Mouse (Mus musculus): ENCODE data around the gene Gm19402. TPM values are rescaled to one million over a fixed set of nuclear protein-coding genes. Genes with fewer than 3 reads are reported as not detected.
"Not testable (repeated sequence)": the region's sequence is repeated elsewhere in the genome, so short reads cannot be mapped to it uniquely, and the experiment has no call there.

The Gm19402 gene
- polyA plus RNA-seq, 1 experiment from 2014 or later: not detected

- Histone ChIP-seq H3K27ac (ENCODE audit: low read length) (no peak overlapping the region), H3K9ac (ENCODE audit: low read depth, low read length) (no peak overlapping the region), H3K4me1 (ENCODE audit: control insufficient read depth, insufficient read depth, low read length) (no peaks in the 10 kb centered on the region), H3K4me3 (ENCODE audit: low read depth, low read length) (no peak overlapping the region), H3K4me2 (ENCODE audit: low read length) (no peak overlapping the region), H3K9me3 (replicated peaks; ENCODE audit: control insufficient read depth, low read length, poor library complexity, severe bottlenecking) (no peaks in the 10 kb centered on the region), H3K27me3 (ENCODE audit: control insufficient read depth, insufficient read depth, low read depth, low read length) (no peaks in the 10 kb centered on the region), H3K36me3 (ENCODE audit: control insufficient read depth, insufficient read depth, low read length) (no peaks in the 10 kb centered on the region)
- no peak for ATAC-seq
- WGBS: 75% methylated on average over 4 of the region's 4 CpGs
These were observed 23.2 kb upstream of the Gm19402 start for GRCm38 (mm10) chr10:77713734-77714133.

GRCm38 (mm10) chr10:77711157-77711556 is 20.6 kb upstream of the Gm19402 start, which contains the start of gene Gm10024:
Gene Gm10024 (plus strand): TSS chr10:77711457.
- H3K4me2 ChIP-seq (ENCODE audit: low read length); H3K27ac ChIP-seq (ENCODE audit: low read length); H3K4me1 ChIP-seq (ENCODE audit: control insufficient read depth, insufficient read depth, low read length); H3K9ac ChIP-seq (ENCODE audit: low read depth, low read length); H3K36me3 ChIP-seq (ENCODE audit: control insufficient read depth, insufficient read depth, low read length); H3K27me3 ChIP-seq (ENCODE audit: control insufficient read depth, insufficient read depth, low read depth, low read length); H3K4me3 ChIP-seq (ENCODE audit: low read depth, low read length); ATAC-seq; H3K9me3 ChIP-seq (replicated peaks; ENCODE audit: control insufficient read depth, low read length, poor library complexity, severe bottlenecking): not testable (repeated sequence)

- ATAC-seq: no peak
- no peak overlapping the region for H3K4me3 ChIP-seq (ENCODE audit: low read depth, low read length)
- H3K9me3 ChIP-seq (replicated peaks; ENCODE audit: control insufficient read depth, low read length, poor library complexity, severe bottlenecking): peaks cover 2% of the 10 kb centered on the region; the same call in 1 of the 2 replicates
- H3K9ac ChIP-seq (ENCODE audit: low read depth, low read length): no peak overlapping the region
- no peaks in the 10 kb centered on the region for H3K4me1 ChIP-seq (ENCODE audit: control insufficient read depth, insufficient read depth, low read length)
- H3K27me3 ChIP-seq (ENCODE audit: control insufficient read depth, insufficient read depth, low read depth, low read length): no peaks in the 10 kb centered on the region
- no peaks in the 10 kb centered on the region for H3K36me3 ChIP-seq (ENCODE audit: control insufficient read depth, insufficient read depth, low read length)
- no peak overlapping the region for H3K4me2 ChIP-seq (ENCODE audit: low read length)
- H3K27ac ChIP-seq (ENCODE audit: low read length): no peak overlapping the region
- 74% methylated on average over 3 of the region's 3 CpGs for WGBS
These were observed 19.3 kb upstream of the Gm19402 start for GRCm38 (mm10) chr10:77709831-77710230.

GRCm38 (mm10) chr10:77706326-77706725 is 15.8 kb upstream of the Gm19402 start, which contains the start of gene Gm10272:
Gene Gm10272 (plus strand): TSS chr10:77706626.
- WGBS: 92% methylated on average over 1 of the region's 1 CpGs
- H3K27ac ChIP-seq (ENCODE audit: low read length): no peak within 1 kb of the TSS
- H3K9me3 ChIP-seq (replicated peaks; ENCODE audit: control insufficient read depth, low read length, poor library complexity, severe bottlenecking): peaks cover 4% of the 10 kb centered on the region; the same call in 1 of the 2 replicates
- no peaks in the 10 kb centered on the region for H3K27me3 ChIP-seq (ENCODE audit: control insufficient read depth, insufficient read depth, low read depth, low read length)
- H3K4me2 ChIP-seq (ENCODE audit: low read length): no peak within 1 kb of the TSS
- no peak within 1 kb of the TSS for H3K4me3 ChIP-seq (ENCODE audit: low read depth, low read length)
- no peaks in the 10 kb centered on the region for H3K4me1 ChIP-seq (ENCODE audit: control insufficient read depth, insufficient read depth, low read length)
- H3K36me3 ChIP-seq (ENCODE audit: control insufficient read depth, insufficient read depth, low read length): no peaks in the 10 kb centered on the region
- ATAC-seq: no peak
- H3K9ac ChIP-seq (ENCODE audit: low read depth, low read length): no peak within 1 kb of the TSS

- no peaks in the 10 kb centered on the region for H3K27me3 ChIP-seq (ENCODE audit: control insufficient read depth, insufficient read depth, low read depth, low read length)
- no peak for ATAC-seq
- 45% methylated on average over 4 of the region's 4 CpGs for WGBS
- no peaks in the 10 kb centered on the region for H3K4me1 ChIP-seq (ENCODE audit: control insufficient read depth, insufficient read depth, low read length)
- H3K4me2 ChIP-seq (ENCODE audit: low read length): no peak within 1 kb of the TSS
- no peak within 1 kb of the TSS for H3K4me3 ChIP-seq (ENCODE audit: low read depth, low read length)
- no peaks in the 10 kb centered on the region; the same call in 1 of the 2 replicates for H3K9me3 ChIP-seq (replicated peaks; ENCODE audit: control insufficient read depth, low read length, poor library complexity, severe bottlenecking)
- no peak within 1 kb of the TSS for H3K27ac ChIP-seq (ENCODE audit: low read length)
- H3K9ac ChIP-seq (ENCODE audit: low read depth, low read length): no peak within 1 kb of the TSS
- no peaks in the 10 kb centered on the region for H3K36me3 ChIP-seq (ENCODE audit: control insufficient read depth, insufficient read depth, low read length)
These were observed 6.6 kb upstream of the Gm19402 start, which contains the start of gene Gm9508 for GRCm38 (mm10) chr10:77697133-77697532. Gene Gm9508 (minus strand): TSS chr10:77697233.

- ATAC-seq: no peak
- no peak overlapping the region for H3K4me2 ChIP-seq (ENCODE audit: low read length)
- no peak overlapping the region for H3K27ac ChIP-seq (ENCODE audit: low read length)
- 36% methylated on average over 10 of the region's 10 CpGs for WGBS
- H3K9me3 ChIP-seq (replicated peaks; ENCODE audit: control insufficient read depth, low read length, poor library complexity, severe bottlenecking): no peaks in the 10 kb centered on the region
- peaks cover 9% of the 10 kb centered on the region; the same call in 1 of the 2 replicates for H3K4me1 ChIP-seq (ENCODE audit: control insufficient read depth, insufficient read depth, low read length)
- no peak overlapping the region for H3K4me3 ChIP-seq (ENCODE audit: low read depth, low read length)
- H3K27me3 ChIP-seq (ENCODE audit: control insufficient read depth, insufficient read depth, low read depth, low read length): peaks cover 17% of the 10 kb centered on the region
- no peak overlapping the region for H3K9ac ChIP-seq (ENCODE audit: low read depth, low read length)
- H3K36me3 ChIP-seq (ENCODE audit: control insufficient read depth, insufficient read depth, low read length): no peaks in the 10 kb centered on the region
These were observed 3.5 kb downstream of the Gm19402 start for GRCm38 (mm10) chr10:77687021-77687420.

GRCm38 (mm10) chr10:77685895-77686664 is 4.5 kb downstream of the Gm19402 start, which contains the start of gene Tspear:
Gene Tspear (plus strand): TSS chr10:77686569.
- Histone ChIP-seq H3K4me2 (ENCODE audit: low read length) (no peak within 1 kb of the TSS), H3K9me3 (replicated peaks; ENCODE audit: control insufficient read depth, low read length, poor library complexity, severe bottlenecking) (no peaks in the 10 kb centered on the region), H3K9ac (ENCODE audit: low read depth, low read length) (no peak within 1 kb of the TSS), H3K36me3 (ENCODE audit: control insufficient read depth, insufficient read depth, low read length) (no peaks in the 10 kb centered on the region), H3K27me3 (ENCODE audit: control insufficient read depth, insufficient read depth, low read depth, low read length) (peaks cover 17% of the 10 kb centered on the region), H3K4me1 (ENCODE audit: control insufficient read depth, insufficient read depth, low read length) (peaks cover 9% of the 10 kb centered on the region; the same call in 1 of the 2 replicates), H3K4me3 (ENCODE audit: low read depth, low read length) (no peak within 1 kb of the TSS), H3K27ac (ENCODE audit: low read length) (no peak within 1 kb of the TSS)
- 10% methylated on average over 22 of the region's 22 CpGs for WGBS
- no peak for ATAC-seq

- no peak for ATAC-seq
- Histone ChIP-seq H3K9ac (ENCODE audit: low read depth, low read length) (no peak overlapping the region), H3K4me2 (ENCODE audit: low read length) (no peak overlapping the region), H3K9me3 (replicated peaks; ENCODE audit: control insufficient read depth, low read length, poor library complexity, severe bottlenecking) (no peaks in the 10 kb centered on the region), H3K36me3 (ENCODE audit: control insufficient read depth, insufficient read depth, low read length) (no peaks in the 10 kb centered on the region), H3K27me3 (ENCODE audit: control insufficient read depth, insufficient read depth, low read depth, low read length) (peaks cover 17% of the 10 kb centered on the region), H3K27ac (ENCODE audit: low read length) (no peak overlapping the region), H3K4me3 (ENCODE audit: low read depth, low read length) (no peak overlapping the region), H3K4me1 (ENCODE audit: control insufficient read depth, insufficient read depth, low read length) (peaks cover 6% of the 10 kb centered on the region; the same call in 1 of the 2 replicates)
- WGBS: 31% methylated on average over 8 of the region's 8 CpGs
These were observed 6.4 kb downstream of the Gm19402 start for GRCm38 (mm10) chr10:77684181-77684580.

GRCm38 (mm10) chr10:77682994-77683393 is 7.6 kb downstream of the Gm19402 start:
- no peak overlapping the region for H3K9ac ChIP-seq (ENCODE audit: low read depth, low read length)
- no peak overlapping the region for H3K4me3 ChIP-seq (ENCODE audit: low read depth, low read length)
- 75% methylated on average over 7 of the region's 7 CpGs for WGBS
- peaks cover 6% of the 10 kb centered on the region; the same call in 1 of the 2 replicates for H3K4me1 ChIP-seq (ENCODE audit: control insufficient read depth, insufficient read depth, low read length)
- no peaks in the 10 kb centered on the region for H3K36me3 ChIP-seq (ENCODE audit: control insufficient read depth, insufficient read depth, low read length)
- no peak overlapping the region for H3K4me2 ChIP-seq (ENCODE audit: low read length)
- H3K9me3 ChIP-seq (replicated peaks; ENCODE audit: control insufficient read depth, low read length, poor library complexity, severe bottlenecking): no peaks in the 10 kb centered on the region
- no peak overlapping the region for H3K27ac ChIP-seq (ENCODE audit: low read length)
- ATAC-seq: no peak
- peaks cover 23% of the 10 kb centered on the region for H3K27me3 ChIP-seq (ENCODE audit: control insufficient read depth, insufficient read depth, low read depth, low read length)

Measured in midbrain, embryonic 16.5 days (tissue).